Mouse (Mus musculus) CH12.LX (cell line): ENCODE data around the gene Cpa2.

Source experiments
- USF1 ChIP-seq: IDR thresholded peaks from 2 replicates; pipeline ENCODE4 v1.6.1; 2014; ENCODE audit warnings: low read depth, mild to moderate bottlenecking, inconsistent platforms, low read length, improper control_type of control experiment
- ZKSCAN1 ChIP-seq: IDR thresholded peaks from 2 replicates; pipeline ENCODE4 v1.6.1; 2012; ENCODE audit warnings: low read depth, inconsistent platforms, low read length, improper control_type of control experiment, borderline replicate concordance

DNA sequence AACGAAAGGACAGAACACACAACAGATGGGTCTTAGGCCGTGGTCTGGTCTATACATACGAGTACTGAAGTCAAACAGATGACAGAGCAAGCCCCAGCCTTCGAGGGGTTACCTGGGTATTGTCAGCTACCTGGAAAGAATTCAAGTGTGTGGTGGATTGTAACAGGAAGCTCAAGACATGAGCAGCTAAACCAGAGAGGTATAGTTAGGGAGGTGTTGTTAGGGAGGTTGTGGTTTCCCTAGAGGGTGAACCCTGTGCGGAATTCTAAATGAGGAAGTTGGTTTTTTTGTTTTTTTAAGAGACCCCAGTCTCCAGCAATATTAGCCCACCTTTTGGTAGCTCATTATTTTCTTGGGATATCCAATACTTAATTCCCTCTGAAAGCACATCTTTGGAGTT lies 64.3 kb downstream of the Cpa2 start:
- TF ChIP-seq ZKSCAN1 (no peak), USF1 (no peak)
